In genomic region chr11:101174389-101174745, GRCm38 (mm10) we compare ENCODE assay signal across 8 mouse cellular contexts. TPM values are rescaled to one million over a fixed set of nuclear protein-coding genes. Genes with fewer than 3 reads are reported as not detected.
A peak's percentile ranks its signal among the peaks of the same experiment; 100 is the strongest.
DNase-seq lines count a peak whose midpoint lies in the region; ATAC-seq and TF ChIP-seq lines count a peak whose summit lies in the region.

No protein-coding gene starts in this region.

- H3K27me3 ChIP-seq in kidney, embryonic 14.5 days (ENCODE audit: control insufficient read depth, insufficient read depth, low read length), result peaks cover 31% of the 10 kb centered on the region
- peaks cover 34% of the 10 kb centered on the region for H3K27me3 ChIP-seq in heart, embryonic 15.5 days
- peaks cover 83% of the 10 kb centered on the region for H3K27me3 ChIP-seq in liver, postnatal 0 days (ENCODE audit: insufficient read depth, low read length)

- WGBS in kidney, embryonic 14.5 days, result 26% methylated on average over 9 of the region's 9 CpGs
- WGBS in heart, embryonic 15.5 days, result 34% methylated on average over 9 of the region's 9 CpGs
- whole genome bisulfite sequencing in liver, postnatal 0 days (ENCODE audit: insufficient replicate concordance), result 40% methylated on average over 9 of the region's 9 CpGs

- peaks cover 51% of the 10 kb centered on the region for H3K4me1 ChIP-seq in kidney, embryonic 14.5 days (ENCODE audit: control insufficient read depth, insufficient read depth, low read length)
- peaks cover 8% of the 10 kb centered on the region for H3K4me1 ChIP-seq in brown adipose tissue, adult 24 weeks (ENCODE audit: control insufficient read depth, insufficient read depth, insufficient read length, low read length)
- H3K4me1 ChIP-seq in heart, embryonic 15.5 days (replicated peaks), result peaks cover 66% of the 10 kb centered on the region
- peaks cover 48% of the 10 kb centered on the region for H3K4me1 ChIP-seq in liver, postnatal 0 days (ENCODE audit: insufficient read depth)

- no peak for TF ChIP-seq EP300 in liver, postnatal 0 days (IDR thresholded peaks at IDR 0.05; ENCODE audit: low read depth)

- H3K9me3 ChIP-seq in kidney, embryonic 14.5 days (ENCODE audit: control insufficient read depth, low read length), result no peaks in the 10 kb centered on the region
- no peaks in the 10 kb centered on the region for H3K9me3 ChIP-seq in heart, embryonic 15.5 days (replicated peaks)
- H3K9me3 ChIP-seq in liver, postnatal 0 days (ENCODE audit: low read length), result no peaks in the 10 kb centered on the region

- no peak for ATAC-seq in kidney, embryonic 14.5 days (ENCODE audit: low FRiP score, low TSS enrichment)
- no peak for ATAC-seq in heart, embryonic 15.5 days (replicated peaks; ENCODE audit: insufficient number of reproducible peaks, insufficient read depth, low FRiP score, low read depth)
- no peak for ATAC-seq in liver, postnatal 0 days
- no peak for ATAC-seq in erythroid progenitor cell, adult 5-6 weeks (replicated peaks; ENCODE audit: low FRiP score, poor library complexity, severe bottlenecking)

- TF ChIP-seq CTCF in liver, postnatal 0 days (IDR thresholded peaks at IDR 0.05; ENCODE audit: low read depth), result no peak

- H3K27ac ChIP-seq in kidney, embryonic 14.5 days (ENCODE audit: low read depth, low read length), result peak overlapping the region; percentile 57; the same call in 1 of the 2 replicates
- peak overlapping the region; percentile 80 for H3K27ac ChIP-seq in brown adipose tissue, adult 24 weeks (replicated peaks; ENCODE audit: low read depth, low read length)
- 0 out of 2 replicates have a peak overlapping the region, but pooled peaks have one; percentile 81 for H3K27ac ChIP-seq in heart, embryonic 15.5 days
- H3K27ac ChIP-seq in liver, postnatal 0 days (ENCODE audit: low read depth), result no peak overlapping the region

- no peaks in the 10 kb centered on the region for H3K36me3 ChIP-seq in kidney, embryonic 14.5 days (ENCODE audit: control insufficient read depth, insufficient read depth, low read length)
- H3K36me3 ChIP-seq in heart, embryonic 15.5 days, result no peaks in the 10 kb centered on the region
- H3K36me3 ChIP-seq in liver, postnatal 0 days (replicated peaks; ENCODE audit: insufficient read depth, low read length), result no peaks in the 10 kb centered on the region

- DNase-seq in kidney, adult 18-20 months, result no peak
- no peak for DNase-seq in liver, postnatal 0 days
- DNase-seq in urinary bladder, postnatal 36 days (ENCODE audit: low spot score in 2 of 2), result no peak
- DNase-seq in urinary bladder, adult 2 months (ENCODE audit: low spot score), result no peak

- peak overlapping the region; percentile 51 for H3K9ac ChIP-seq in kidney, embryonic 14.5 days (ENCODE audit: low read depth, low read length)
- H3K9ac ChIP-seq in heart, embryonic 15.5 days, result peak overlapping the region; percentile 59
- peak overlapping the region; percentile 44; the same call in 1 of the 2 replicates for H3K9ac ChIP-seq in liver, postnatal 0 days (replicated peaks)

- peak overlapping the region; percentile 38 for H3K4me3 ChIP-seq in kidney, embryonic 14.5 days (ENCODE audit: low read length)
- H3K4me3 ChIP-seq in brown adipose tissue, adult 24 weeks (ENCODE audit: insufficient read depth, low read depth, low read length), result peak overlapping the region; percentile 63
- peak overlapping the region; percentile 39 for H3K4me3 ChIP-seq in heart, embryonic 15.5 days
- peak overlapping the region; percentile 40 for H3K4me3 ChIP-seq in liver, postnatal 0 days (ENCODE audit: low read depth, low read length)

- H3K4me2 ChIP-seq in kidney, embryonic 14.5 days (replicated peaks; ENCODE audit: low read depth, low read length), result peak overlapping the region; percentile 78
- H3K4me2 ChIP-seq in heart, embryonic 15.5 days, result peak overlapping the region; percentile 71
- H3K4me2 ChIP-seq in liver, postnatal 0 days (ENCODE audit: low read depth, low read length), result peak overlapping the region; percentile 72

RNA-seq across cellular contexts. Expression of gene Ccr10, which starts 0.9 kb away (rescaled TPM):
- 0.24 and 0.51 TPM in 2 replicates for polyA plus RNA-seq in kidney, embryonic 14.5 days (2014; fragmentation: Nextera tagmentation; extraction: Ambion mirVana)
- 1.2 TPM in 1 of 2 replicates, not detected in the other for polyA plus RNA-seq in brown adipose tissue, adult 24 weeks (2012; ENCODE audit: insufficient read depth, insufficient read length, missing spikeins)
- polyA plus RNA-seq in heart, embryonic 15.5 days (2015; fragmentation: Nextera tagmentation; extraction: Ambion mirVana), result 0.28 and 0.38 TPM in 2 replicates
- polyA plus RNA-seq in liver, postnatal 0 days (2015; fragmentation: Nextera tagmentation; extraction: Ambion mirVana), result 0.09 TPM in 2 replicates
- polyA plus RNA-seq in urinary bladder, adult 2 months (2012; rRNA removed), result 0.19 and 0.21 TPM in 2 replicates
- not detected in 2 replicates for total RNA-seq in erythroid progenitor cell, adult 5-6 weeks (2015; ENCODE audit: low replicate concordance)
- total RNA-seq in erythroid progenitor cell, adult 5-6 weeks (2017; ENCODE audit: low replicate concordance), result not detected in 2 replicates

RNA-seq across cellular contexts. Expression of gene Plekhh3, which starts 3.2 kb away (rescaled TPM):
- polyA plus RNA-seq in kidney, embryonic 14.5 days (2014; fragmentation: Nextera tagmentation; extraction: Ambion mirVana), result 17.0 and 17.9 TPM in 2 replicates
- 21.8 and 33.6 TPM in 2 replicates for polyA plus RNA-seq in brown adipose tissue, adult 24 weeks (2012; ENCODE audit: insufficient read depth, insufficient read length, missing spikeins)
- 10.5 and 13.6 TPM in 2 replicates for polyA plus RNA-seq in heart, embryonic 15.5 days (2015; fragmentation: Nextera tagmentation; extraction: Ambion mirVana)
- 1.6 and 3.4 TPM in 2 replicates for polyA plus RNA-seq in liver, postnatal 0 days (2015; fragmentation: Nextera tagmentation; extraction: Ambion mirVana)
- polyA plus RNA-seq in urinary bladder, adult 2 months (2012; rRNA removed), result 33.9 and 35.6 TPM in 2 replicates
- not detected in 2 replicates for total RNA-seq in erythroid progenitor cell, adult 5-6 weeks (2015; ENCODE audit: low replicate concordance)
- total RNA-seq in erythroid progenitor cell, adult 5-6 weeks (2017; ENCODE audit: low replicate concordance), result not detected in 2 replicates

RNA-seq across cellular contexts. Expression of gene Cntnap1, which starts 4.0 kb away (rescaled TPM):
- polyA plus RNA-seq in kidney, embryonic 14.5 days (2014; fragmentation: Nextera tagmentation; extraction: Ambion mirVana), result 1.7 and 2.1 TPM in 2 replicates
- polyA plus RNA-seq in brown adipose tissue, adult 24 weeks (2012; ENCODE audit: insufficient read depth, insufficient read length, missing spikeins), result 7.2 and 11.2 TPM in 2 replicates
- 0.50 and 0.85 TPM in 2 replicates for polyA plus RNA-seq in heart, embryonic 15.5 days (2015; fragmentation: Nextera tagmentation; extraction: Ambion mirVana)
- polyA plus RNA-seq in liver, postnatal 0 days (2015; fragmentation: Nextera tagmentation; extraction: Ambion mirVana), result 1.4 and 1.5 TPM in 2 replicates
- polyA plus RNA-seq in urinary bladder, adult 2 months (2012; rRNA removed), result 4.2 and 5.8 TPM in 2 replicates
- not detected in 2 replicates for total RNA-seq in erythroid progenitor cell, adult 5-6 weeks (2015; ENCODE audit: low replicate concordance)
- not detected in 2 replicates for total RNA-seq in erythroid progenitor cell, adult 5-6 weeks (2017; ENCODE audit: low replicate concordance)

RNA-seq across cellular contexts. Expression of gene Tubg2, which starts 18.7 kb away (rescaled TPM):
- 3.7 and 4.5 TPM in 2 replicates for polyA plus RNA-seq in kidney, embryonic 14.5 days (2014; fragmentation: Nextera tagmentation; extraction: Ambion mirVana)
- polyA plus RNA-seq in brown adipose tissue, adult 24 weeks (2012; ENCODE audit: insufficient read depth, insufficient read length, missing spikeins), result 1.1 and 1.9 TPM in 2 replicates
- 2.7 and 3.4 TPM in 2 replicates for polyA plus RNA-seq in heart, embryonic 15.5 days (2015; fragmentation: Nextera tagmentation; extraction: Ambion mirVana)
- polyA plus RNA-seq in liver, postnatal 0 days (2015; fragmentation: Nextera tagmentation; extraction: Ambion mirVana), result 0.12 and 0.22 TPM in 2 replicates
- polyA plus RNA-seq in urinary bladder, adult 2 months (2012; rRNA removed), result 3.3 and 5.0 TPM in 2 replicates
- total RNA-seq in erythroid progenitor cell, adult 5-6 weeks (2015; ENCODE audit: low replicate concordance), result not detected in 2 replicates
- not detected in 2 replicates for total RNA-seq in erythroid progenitor cell, adult 5-6 weeks (2017; ENCODE audit: low replicate concordance)

RNA-seq across cellular contexts. Expression of gene Ezh1, which starts 51.9 kb away (rescaled TPM):
- polyA plus RNA-seq in kidney, embryonic 14.5 days (2014; fragmentation: Nextera tagmentation; extraction: Ambion mirVana), result 18.2 and 27.4 TPM in 2 replicates
- polyA plus RNA-seq in brown adipose tissue, adult 24 weeks (2012; ENCODE audit: insufficient read depth, insufficient read length, missing spikeins), result 13.3 and 20.7 TPM in 2 replicates
- 13.3 and 15.0 TPM in 2 replicates for polyA plus RNA-seq in heart, embryonic 15.5 days (2015; fragmentation: Nextera tagmentation; extraction: Ambion mirVana)
- polyA plus RNA-seq in liver, postnatal 0 days (2015; fragmentation: Nextera tagmentation; extraction: Ambion mirVana), result 4.2 and 5.0 TPM in 2 replicates
- 45.0 and 45.7 TPM in 2 replicates for polyA plus RNA-seq in urinary bladder, adult 2 months (2012; rRNA removed)
- 32.3 and 58.4 TPM in 2 replicates for total RNA-seq in erythroid progenitor cell, adult 5-6 weeks (2015; ENCODE audit: low replicate concordance)
- total RNA-seq in erythroid progenitor cell, adult 5-6 weeks (2017; ENCODE audit: low replicate concordance), result 43.8 and 53.9 TPM in 2 replicates
